Mouse (Mus musculus) midbrain, embryonic 16.5 days (tissue): Measurements from ENCODE around the gene Rragc. TPM values are rescaled to one million over a fixed set of nuclear protein-coding genes. Genes with fewer than 3 reads are reported as not detected.
"Not testable (repeated sequence)": the region's sequence is repeated elsewhere in the genome, so short reads cannot be mapped to it uniquely, and the experiment has no call there.

Source experiments
- ATAC-seq: fragments of 200-750 bp; cut with Nextera tagmentation; 2 replicates; pipeline ENCODE4 v1.8.0; 2017; ENCODE audit warnings: moderate TSS enrichment
- H3K27ac ChIP-seq: fragments of 300-500 bp; sonication (generic); 2 replicates; pipeline ENCODE4 v1.5.1; 2014; ENCODE audit warnings: mild to moderate bottlenecking, low read length, mixed read lengths
- H3K27me3 ChIP-seq: fragments of 300-500 bp; sonication (generic); 2 replicates; pipeline ENCODE4 v1.6.1; 2014; ENCODE audit warnings: low read depth, low read length, mixed read lengths; ENCODE audit not compliant: control insufficient read depth, insufficient read depth
- H3K36me3 ChIP-seq: fragments of 300-500 bp; sonication (generic); 2 replicates; pipeline ENCODE4 v1.6.1; 2014; ENCODE audit warnings: mild to moderate bottlenecking, low read length, moderate library complexity, mixed read lengths; ENCODE audit not compliant: control insufficient read depth, insufficient read depth
- H3K4me1 ChIP-seq: fragments of 300-500 bp; sonication (generic); 2 replicates; pipeline ENCODE4 v1.6.1; 2014; ENCODE audit warnings: mild to moderate bottlenecking, low read length, mixed read lengths; ENCODE audit not compliant: control insufficient read depth, insufficient read depth
- H3K4me2 ChIP-seq: fragments of 300-500 bp; sonication (generic); 2 replicates; pipeline ENCODE4 v1.6.1; 2014; ENCODE audit warnings: mild to moderate bottlenecking, low read length, mixed read lengths
- H3K4me3 ChIP-seq: fragments of 300-500 bp; sonication (generic); 2 replicates; pipeline ENCODE4 v1.5.1; 2014; ENCODE audit warnings: low read depth, mild to moderate bottlenecking, low read length, moderate library complexity, mixed read lengths
- H3K9ac ChIP-seq: fragments of 300-500 bp; sonication (generic); 2 replicates; pipeline ENCODE4 v1.6.1; 2014; ENCODE audit warnings: low read depth, low read length, mixed read lengths
- H3K9me3 ChIP-seq: fragments of 300-500 bp; sonication (generic); replicated peaks from 2 replicates; pipeline ENCODE4 v1.6.1; 2014; ENCODE audit warnings: mild to moderate bottlenecking, low read length, mixed read lengths; ENCODE audit not compliant: control insufficient read depth, poor library complexity, severe bottlenecking
- WGBS: fragments of 180-500 bp; shearing (Covaris S2); extraction: QIAGEN DNeasy Blood & Tissue Kit; methylation state at CpG from one replicate; pipeline ENCODE4 v1.1.7; 2014; 5-methylcytosine and 5-hydroxymethylcytosine counted together
- polyA plus RNA-seq: library from polyadenylated mRNA; unstranded; fragments of >200 nt; fragmentation: Nextera tagmentation; extraction: Ambion mirVana; gene quantifications from 2 replicates; pipeline ENCODE4 v1.2.1, GENCODE M21; 2015

The Rragc gene
- polyA plus RNA-seq, 1 experiment from 2014 or later = 44.8 TPM

DNA sequence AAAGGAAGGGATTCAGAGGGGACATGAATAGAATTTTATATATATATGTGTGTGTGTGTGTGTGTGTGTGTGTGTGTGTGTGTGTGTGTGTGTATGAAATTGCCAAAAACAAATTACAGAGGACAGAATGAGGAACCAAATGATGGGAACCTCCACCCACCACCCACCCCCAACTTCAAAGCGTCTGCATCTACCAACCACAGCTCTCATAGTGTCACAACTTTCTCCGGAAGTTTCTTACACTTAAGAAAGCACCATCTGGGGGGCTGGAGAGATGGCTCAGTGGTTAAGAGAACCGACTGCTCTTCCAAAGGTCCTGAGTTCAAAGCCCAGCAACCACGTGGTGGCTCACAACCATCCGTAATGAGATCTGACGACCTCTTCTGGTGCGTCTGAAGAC is 23.6 kb downstream of the Rragc start:
- peaks cover 14% of the 10 kb centered on the region for H3K36me3 ChIP-seq
- H3K27ac ChIP-seq, H3K4me3 ChIP-seq, H3K9ac ChIP-seq, H3K9me3 ChIP-seq, H3K4me2 ChIP-seq, ATAC-seq, H3K27me3 ChIP-seq, H3K4me1 ChIP-seq: not testable (repeated sequence)
- 83% methylated on average over 7 of the region's 7 CpGs for WGBS

GRCm38 (mm10) chr4:123946701-123947100 is 29.5 kb downstream of the Rragc start:
- Histone ChIP-seq H3K4me2 (no peak overlapping the region), H3K36me3 (no peaks in the 10 kb centered on the region), H3K9ac (no peak overlapping the region), H3K4me1 (no peaks in the 10 kb centered on the region), H3K27ac (no peak overlapping the region), H3K4me3 (no peak overlapping the region), H3K9me3 (no peaks in the 10 kb centered on the region), H3K27me3 (peaks cover 3% of the 10 kb centered on the region; the same call in 1 of the 2 replicates)
- ATAC-seq = no peak
- WGBS = 83% methylated on average over 4 of the region's 4 CpGs

DNA sequence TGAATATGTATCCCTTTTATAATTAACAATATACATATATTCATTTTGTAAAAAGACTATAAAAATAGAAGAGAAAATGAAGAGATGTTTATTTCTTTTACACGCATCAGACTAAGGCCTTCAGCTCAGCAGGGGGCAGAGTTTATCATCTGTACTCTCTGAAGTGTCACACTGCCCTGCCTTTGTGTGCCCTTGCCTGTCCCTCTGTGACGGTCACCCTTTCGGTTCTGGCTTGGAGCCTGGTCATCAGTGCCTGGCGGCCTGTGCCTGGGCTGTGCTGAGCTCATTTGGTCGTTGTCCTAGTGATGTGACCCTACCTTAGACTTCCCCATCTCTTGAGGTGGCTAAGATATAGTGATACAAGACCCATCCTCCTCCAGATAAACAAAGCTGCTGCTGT is 29.9 kb downstream of the Rragc start:
- WGBS = 48% methylated on average over 5 of the region's 5 CpGs
- Histone ChIP-seq H3K4me2 (no peak overlapping the region), H3K9me3 (no peaks in the 10 kb centered on the region), H3K27ac (no peak overlapping the region), H3K9ac (no peak overlapping the region), H3K4me1 (no peaks in the 10 kb centered on the region), H3K36me3 (no peaks in the 10 kb centered on the region), H3K27me3 (peaks cover 3% of the 10 kb centered on the region; the same call in 1 of the 2 replicates), H3K4me3 (no peak overlapping the region)
- ATAC-seq = no peak

DNA sequence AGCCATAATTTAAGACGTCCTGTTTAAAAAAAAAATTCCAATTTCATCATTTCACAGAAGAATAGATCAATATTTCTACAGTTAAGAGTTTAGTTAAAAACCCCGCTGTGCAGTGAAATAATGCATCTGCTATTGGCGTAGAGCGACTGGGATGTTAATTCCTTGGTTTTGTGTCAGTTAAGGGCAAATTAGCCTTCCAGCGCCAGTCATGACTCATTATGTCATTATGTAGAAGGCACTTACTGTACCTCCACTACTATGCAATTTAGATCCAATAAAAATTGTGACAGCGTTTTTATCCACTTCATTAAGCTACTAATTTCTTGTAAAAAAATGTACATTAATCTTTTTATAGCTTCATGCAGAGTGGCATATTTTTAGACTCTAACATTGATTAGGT is 31.7 kb downstream of the Rragc start:
- no peak overlapping the region for H3K4me3 ChIP-seq
- 72% methylated on average over 6 of the region's 6 CpGs for WGBS
- no peak for ATAC-seq

GRCm38 (mm10) chr4:123949649-123950048 is 32.4 kb downstream of the Rragc start:
- H3K27me3 ChIP-seq = peaks cover 3% of the 10 kb centered on the region; the same call in 1 of the 2 replicates
- H3K36me3 ChIP-seq = no peaks in the 10 kb centered on the region
- no peak for ATAC-seq
- no peaks in the 10 kb centered on the region for H3K4me1 ChIP-seq
- no peak overlapping the region for H3K9ac ChIP-seq
- WGBS = 73% methylated on average over 10 of the region's 10 CpGs
- no peak overlapping the region for H3K4me3 ChIP-seq
- H3K4me2 ChIP-seq = no peak overlapping the region
- H3K27ac ChIP-seq = no peak overlapping the region
- H3K9me3 ChIP-seq = no peaks in the 10 kb centered on the region

More for the DNA sequence above, 31.7 kb downstream of the Rragc start:
- Histone ChIP-seq H3K36me3 (no peaks in the 10 kb centered on the region), H3K27me3 (peaks cover 3% of the 10 kb centered on the region; the same call in 1 of the 2 replicates), H3K9ac (no peak overlapping the region), H3K27ac (no peak overlapping the region), H3K4me1 (no peaks in the 10 kb centered on the region), H3K9me3 (no peaks in the 10 kb centered on the region), H3K4me2 (no peak overlapping the region)

DNA sequence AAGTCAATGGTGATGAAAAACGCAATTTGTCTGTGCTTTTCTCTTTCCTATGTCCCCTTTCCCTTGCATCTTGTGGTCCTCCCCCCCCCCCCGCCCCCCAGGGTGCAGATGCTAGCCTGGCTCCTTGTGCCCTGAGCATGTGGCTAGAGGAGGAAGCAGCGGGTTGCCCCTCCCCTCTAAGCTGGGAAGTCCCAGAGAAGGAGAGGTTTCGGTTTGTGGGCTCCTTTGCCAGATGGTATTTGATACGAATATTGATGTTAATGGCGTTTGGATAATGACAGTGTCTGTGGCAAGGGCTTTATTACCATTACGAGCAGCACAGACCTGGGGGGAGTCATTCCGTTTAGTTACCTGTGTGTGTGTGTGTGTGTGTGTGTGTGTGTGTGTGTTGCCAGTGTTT is 34.8 kb downstream of the Rragc start:
- Histone ChIP-seq H3K9ac (no peak overlapping the region), H3K4me1 (no peaks in the 10 kb centered on the region), H3K9me3 (no peaks in the 10 kb centered on the region), H3K27me3 (peaks cover 6% of the 10 kb centered on the region; the same call in 1 of the 2 replicates), H3K27ac (no peak overlapping the region), H3K4me2 (no peak overlapping the region), H3K36me3 (no peaks in the 10 kb centered on the region), H3K4me3 (no peak overlapping the region)
- no peak for ATAC-seq
- 67% methylated on average over 7 of the region's 8 CpGs for WGBS

DNA sequence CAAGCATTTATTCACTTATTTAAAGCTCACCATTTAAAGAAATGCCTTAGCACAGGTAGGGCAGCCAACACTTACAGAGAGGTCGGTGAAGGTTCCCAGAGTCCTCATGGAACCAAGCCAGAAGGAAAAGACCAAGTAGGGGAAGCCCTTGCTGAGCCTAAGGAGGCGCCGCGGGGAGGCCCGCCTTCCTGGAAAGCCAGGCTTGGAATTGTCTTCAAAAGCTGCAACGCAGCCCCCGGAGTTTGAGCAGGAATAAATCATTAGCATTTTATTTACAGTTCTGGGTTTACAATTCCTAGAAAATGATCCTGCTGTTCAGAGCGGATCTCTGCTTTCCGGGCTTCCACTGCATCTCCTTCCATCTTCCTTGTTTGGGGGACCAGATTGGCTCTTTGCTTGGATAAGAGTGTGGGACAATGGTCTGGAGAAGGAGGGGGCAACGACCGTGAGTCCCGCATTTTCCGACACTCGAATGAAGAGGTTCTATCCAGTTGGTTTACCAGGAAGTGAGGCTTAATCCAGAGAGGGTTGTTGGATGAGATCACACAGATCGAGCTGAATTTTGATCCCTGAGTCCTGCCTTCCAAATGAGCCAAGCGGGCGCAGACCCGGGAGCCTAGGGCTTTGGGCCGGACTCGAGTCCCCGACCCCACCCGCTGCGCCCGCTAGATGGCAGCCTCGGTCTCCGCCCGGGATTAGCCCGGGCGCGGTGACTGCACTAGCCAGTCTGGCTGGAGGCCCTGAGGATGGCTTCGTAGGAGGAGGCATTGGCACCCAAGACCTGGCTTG is 39.7 kb downstream of the Rragc start:
- H3K4me1 ChIP-seq = no peaks in the 10 kb centered on the region
- no peaks in the 10 kb centered on the region for H3K9me3 ChIP-seq
- ATAC-seq = peak; percentile 89
- 6% methylated on average over 31 of the region's 31 CpGs for WGBS
- H3K27me3 ChIP-seq = 0 out of 2 replicates have a peak, but pooled peaks cover 2% of the 10 kb centered on the region
- H3K4me3 ChIP-seq = peak overlapping the region; percentile 5; the same call in 1 of the 2 replicates
- H3K36me3 ChIP-seq = no peaks in the 10 kb centered on the region
- H3K9ac ChIP-seq = no peak overlapping the region
- H3K4me2 ChIP-seq = peak overlapping the region; percentile 39
- no peak overlapping the region for H3K27ac ChIP-seq

DNA sequence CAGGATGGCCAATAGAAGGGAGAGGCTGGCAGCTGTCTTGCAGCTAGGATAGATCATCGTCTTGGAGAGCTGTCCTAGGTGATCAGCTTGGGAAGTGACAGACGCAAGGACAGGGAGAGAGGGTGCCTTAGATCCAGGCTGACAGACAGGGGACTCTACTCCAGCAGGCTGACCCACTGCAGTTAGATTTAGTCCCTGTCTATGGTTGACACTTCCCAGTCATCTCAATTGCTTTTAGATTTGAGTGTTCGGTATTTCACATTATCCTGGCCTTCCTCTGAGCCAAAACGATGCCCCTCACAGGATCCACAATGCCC is 40.2 kb downstream of the Rragc start:
- peak overlapping the region; percentile 39; the same call in 1 of the 2 replicates for H3K4me2 ChIP-seq
- H3K27me3 ChIP-seq = 0 out of 2 replicates have a peak, but pooled peaks cover 2% of the 10 kb centered on the region
- no peaks in the 10 kb centered on the region for H3K4me1 ChIP-seq
- no peak overlapping the region for H3K4me3 ChIP-seq
- H3K36me3 ChIP-seq = no peaks in the 10 kb centered on the region
- H3K27ac ChIP-seq = no peak overlapping the region
- WGBS = 57% methylated on average over 4 of the region's 4 CpGs
- no peak for ATAC-seq
- H3K9ac ChIP-seq = no peak overlapping the region
- no peaks in the 10 kb centered on the region for H3K9me3 ChIP-seq

GRCm38 (mm10) chr4:123957891-123958290 is 40.6 kb downstream of the Rragc start:
- H3K27ac ChIP-seq = no peak overlapping the region
- H3K9ac ChIP-seq = no peak overlapping the region
- 0 out of 2 replicates have a peak, but pooled peaks cover 2% of the 10 kb centered on the region for H3K27me3 ChIP-seq
- no peaks in the 10 kb centered on the region for H3K36me3 ChIP-seq
- H3K4me2 ChIP-seq = no peak overlapping the region
- no peak for ATAC-seq
- WGBS = 75% methylated on average over 4 of the region's 4 CpGs
- H3K9me3 ChIP-seq = no peaks in the 10 kb centered on the region
- no peaks in the 10 kb centered on the region; the same call in 1 of the 2 replicates for H3K4me1 ChIP-seq
- no peak overlapping the region for H3K4me3 ChIP-seq
